Mouse (Mus musculus): ENCODE measurements around the gene Clpb. TPM values are rescaled to one million over a fixed set of nuclear protein-coding genes. Genes with fewer than 3 reads are reported as not detected.

The Clpb gene
- polyA plus RNA-seq, 1 experiment from 2014 or later: 53.1 TPM

GRCm38 (mm10) chr7:101772687-101773086, 109.3 kb downstream of the Clpb start:
- H3K9ac ChIP-seq: no peak overlapping the region
- no peak overlapping the region for H3K27ac ChIP-seq
- 0 out of 2 replicates have a peak, but pooled peaks cover 3% of the 10 kb centered on the region for H3K4me1 ChIP-seq
- H3K36me3 ChIP-seq: no peaks in the 10 kb centered on the region
- H3K4me3 ChIP-seq (replicated peaks): no peak overlapping the region
- H3K4me2 ChIP-seq: no peak overlapping the region
- no peaks in the 10 kb centered on the region for H3K27me3 ChIP-seq (replicated peaks)
- WGBS: 50% methylated on average over 8 of the region's 8 CpGs
- ATAC-seq (ENCODE audit: insufficient read depth, low FRiP score, low read depth): no peak
- no peaks in the 10 kb centered on the region for H3K9me3 ChIP-seq

GRCm38 (mm10) chr7:101777053-101777452, 113.6 kb downstream of the Clpb start:
- no peak overlapping the region for H3K4me3 ChIP-seq (replicated peaks)
- WGBS: 90% methylated on average over 1 of the region's 1 CpGs
- H3K36me3 ChIP-seq: no peaks in the 10 kb centered on the region
- H3K27ac ChIP-seq: no peak overlapping the region
- no peaks in the 10 kb centered on the region for H3K4me1 ChIP-seq
- no peaks in the 10 kb centered on the region for H3K27me3 ChIP-seq (replicated peaks)
- H3K4me2 ChIP-seq: no peak overlapping the region
- no peaks in the 10 kb centered on the region for H3K9me3 ChIP-seq
- no peak for ATAC-seq (ENCODE audit: insufficient read depth, low FRiP score, low read depth)
- no peak overlapping the region for H3K9ac ChIP-seq

GRCm38 (mm10) chr7:101817861-101818401, 154.5 kb downstream of the Clpb start, which contains the start of gene Phox2a:
Gene Phox2a, plus strand, starts transcription at chr7:101818313.
- ATAC-seq (ENCODE audit: insufficient read depth, low FRiP score, low read depth): no peak
- Histone ChIP-seq H3K36me3 (no peaks in the 10 kb centered on the region), H3K4me2 (peak within 1 kb of the TSS; percentile 51), H3K4me1 (peaks cover 27% of the 10 kb centered on the region), H3K9me3 (no peaks in the 10 kb centered on the region), H3K4me3 (replicated peaks) (peak within 1 kb of the TSS; percentile 32), H3K9ac (no peak within 1 kb of the TSS), H3K27me3 (replicated peaks) (peaks cover 54% of the 10 kb centered on the region), H3K27ac (no peak within 1 kb of the TSS)
- 1% methylated on average over 37 of the region's 45 CpGs for WGBS

GRCm38 (mm10) chr7:101820295-101821030, 157.0 kb downstream of the Clpb start:
- Histone ChIP-seq H3K4me3 (replicated peaks) (peak overlapping the region; percentile 48), H3K36me3 (peaks cover 13% of the 10 kb centered on the region), H3K27me3 (replicated peaks) (peaks cover 54% of the 10 kb centered on the region), H3K4me1 (peaks cover 30% of the 10 kb centered on the region), H3K9me3 (no peaks in the 10 kb centered on the region), H3K27ac (no peak overlapping the region), H3K9ac (no peak overlapping the region), H3K4me2 (peak overlapping the region; percentile 97)
- WGBS: 3% methylated on average over 35 of the region's 35 CpGs
- ATAC-seq (ENCODE audit: insufficient read depth, low FRiP score, low read depth): no peak

DNA sequence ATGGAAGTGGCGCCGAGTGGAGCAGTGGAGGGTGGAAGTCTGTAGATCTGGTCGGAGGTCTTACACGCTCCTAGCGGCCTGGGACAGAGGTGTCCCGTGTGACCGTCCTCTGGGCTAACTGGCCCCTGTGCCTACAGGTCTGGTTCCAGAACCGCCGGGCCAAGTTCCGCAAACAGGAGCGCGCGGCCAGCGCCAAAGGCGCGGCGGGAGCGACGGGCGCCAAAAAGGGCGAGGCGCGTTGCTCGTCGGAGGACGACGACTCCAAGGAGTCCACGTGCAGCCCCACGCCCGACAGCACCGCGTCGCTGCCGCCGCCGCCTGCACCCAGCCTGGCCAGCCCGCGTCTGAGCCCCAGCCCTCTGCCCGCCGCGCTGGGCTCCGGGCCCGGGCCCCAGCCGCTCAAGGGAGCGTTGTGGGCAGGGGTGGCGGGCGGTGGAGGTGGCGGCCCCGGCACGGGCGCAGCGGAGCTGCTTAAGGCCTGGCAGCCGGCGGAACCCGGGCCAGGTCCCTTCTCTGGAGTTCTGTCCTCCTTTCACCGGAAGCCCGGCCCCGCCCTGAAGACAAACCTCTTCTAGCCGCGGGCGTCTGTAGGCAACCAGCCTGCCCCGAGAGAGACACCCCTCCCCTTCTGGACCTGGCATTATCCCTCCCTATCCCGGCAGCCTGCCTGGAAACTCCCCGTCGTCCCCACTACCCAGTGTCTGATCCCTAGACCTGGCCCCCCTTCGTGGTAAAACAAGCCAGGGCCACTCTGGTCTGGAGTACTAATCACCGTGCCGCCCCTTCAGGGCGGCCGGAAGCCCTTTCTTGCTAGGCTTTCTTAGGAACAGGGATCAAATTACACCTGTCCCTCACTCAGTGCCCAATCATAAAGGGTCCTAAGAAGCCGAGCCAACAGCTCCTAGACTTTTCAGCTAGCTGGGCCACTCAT, 158.4 kb downstream of the Clpb start:
- peaks cover 30% of the 10 kb centered on the region for H3K4me1 ChIP-seq
- H3K36me3 ChIP-seq: peaks cover 26% of the 10 kb centered on the region
- peak overlapping the region; percentile 48 for H3K4me3 ChIP-seq (replicated peaks)
- peak overlapping the region; percentile 97 for H3K4me2 ChIP-seq
- under 1% methylated on average over 70 of the region's 71 CpGs for WGBS
- peak overlapping the region; percentile 76 for H3K27ac ChIP-seq
- H3K9ac ChIP-seq: peak overlapping the region; percentile 32; the same call in 1 of the 2 replicates
- peak; percentile 87 for ATAC-seq (ENCODE audit: insufficient read depth, low FRiP score, low read depth)
- H3K27me3 ChIP-seq (replicated peaks): peaks cover 47% of the 10 kb centered on the region
- H3K9me3 ChIP-seq: no peaks in the 10 kb centered on the region

DNA sequence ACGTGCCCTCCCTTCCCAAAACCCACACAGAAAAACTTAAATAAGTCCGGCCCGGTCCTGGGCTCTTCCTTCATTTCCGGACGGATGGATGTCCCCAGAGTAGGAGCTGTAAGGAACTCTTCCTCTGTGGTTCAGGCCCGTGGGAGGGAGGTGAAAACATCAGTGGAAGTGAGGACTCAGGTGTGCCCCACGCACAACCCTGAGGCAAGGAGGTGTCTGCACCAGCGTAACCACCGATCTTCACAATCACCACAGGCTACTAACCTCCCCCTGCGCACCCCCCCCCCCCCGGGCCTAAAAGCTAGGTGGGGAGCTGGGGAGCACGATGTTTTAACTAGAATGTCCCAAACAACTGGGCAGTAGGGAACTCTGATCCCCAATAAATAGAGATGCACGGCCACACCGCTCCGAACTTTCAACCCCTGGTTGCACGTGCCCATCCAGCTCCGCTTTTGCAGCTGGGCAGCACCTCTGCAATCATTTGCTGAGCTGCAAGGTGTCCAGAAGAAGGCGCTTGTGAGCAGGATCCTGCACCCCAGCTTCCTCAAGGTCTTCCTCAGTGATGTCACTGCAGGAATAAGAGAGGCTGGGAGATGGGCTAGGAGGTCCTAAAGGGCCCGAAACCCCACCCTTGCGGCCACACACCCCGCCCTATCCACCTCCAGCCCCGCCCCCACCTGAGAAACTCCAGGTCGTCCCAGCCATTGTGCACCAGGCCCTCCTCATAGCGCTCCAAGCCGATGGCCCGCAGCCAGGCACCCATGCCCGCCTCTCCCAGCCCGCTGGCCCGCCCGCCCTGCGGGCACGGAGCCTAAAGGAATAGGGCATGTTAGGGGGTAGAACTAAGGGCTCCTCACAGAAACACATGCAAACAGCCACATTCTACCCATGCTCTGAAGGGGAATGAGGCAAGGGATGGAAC, 159.7 kb downstream of the Clpb start:
- Histone ChIP-seq H3K36me3 (peaks cover 35% of the 10 kb centered on the region), H3K27me3 (replicated peaks) (peaks cover 34% of the 10 kb centered on the region), H3K4me2 (no peak overlapping the region), H3K4me3 (replicated peaks) (no peak overlapping the region), H3K9me3 (no peaks in the 10 kb centered on the region), H3K27ac (no peak overlapping the region), H3K4me1 (peaks cover 28% of the 10 kb centered on the region), H3K9ac (no peak overlapping the region)
- WGBS: 50% methylated on average over 32 of the region's 32 CpGs
- no peak for ATAC-seq (ENCODE audit: insufficient read depth, low FRiP score, low read depth)

DNA sequence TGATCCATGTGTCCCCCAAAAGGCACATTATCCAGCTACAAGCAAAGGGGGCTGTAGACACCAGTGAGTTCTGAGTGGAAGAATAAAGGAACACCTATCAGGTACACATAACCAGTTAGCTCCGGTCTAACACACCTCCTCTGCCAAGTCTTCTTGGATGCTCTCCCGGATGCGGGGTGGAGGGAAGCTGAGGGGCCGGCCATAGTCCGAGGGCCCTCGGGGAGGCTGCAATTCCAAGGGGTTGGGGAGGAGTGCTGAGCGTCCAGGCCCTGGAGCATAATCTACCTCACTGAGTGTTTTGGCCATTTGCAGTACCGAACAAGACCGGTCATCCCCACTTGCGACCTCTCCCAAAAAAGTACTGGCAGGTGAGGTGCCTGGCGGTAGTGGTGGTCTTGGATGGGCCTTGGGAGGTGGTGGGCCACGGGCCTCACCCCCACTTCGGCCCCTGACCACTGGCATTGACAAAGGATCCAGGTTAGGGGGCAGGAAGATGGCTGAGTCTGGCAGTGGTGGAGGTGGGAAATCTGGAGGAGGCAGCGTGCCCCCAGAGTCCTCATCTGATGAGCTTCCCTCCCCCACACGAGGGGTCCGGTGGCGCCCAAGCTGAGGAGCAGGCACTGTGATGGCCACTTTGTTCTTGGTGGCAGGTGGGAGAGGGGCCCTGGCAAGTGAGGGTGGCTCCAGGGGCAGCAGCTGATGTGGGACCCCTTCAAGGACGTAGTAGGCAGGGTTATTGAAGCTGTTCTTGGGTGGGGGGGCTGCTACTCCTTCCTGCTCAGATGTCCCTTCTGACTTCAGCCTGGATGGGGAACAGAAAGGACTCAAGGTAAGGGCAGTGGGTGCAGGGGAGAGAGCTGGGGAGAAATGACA, 160.6 kb downstream of the Clpb start:
- peaks cover 44% of the 10 kb centered on the region for H3K36me3 ChIP-seq

GRCm38 (mm10) chr7:101830373-101830772, 166.9 kb downstream of the Clpb start:
- Histone ChIP-seq H3K9me3 (no peaks in the 10 kb centered on the region), H3K4me2 (no peak overlapping the region), H3K9ac (no peak overlapping the region), H3K4me1 (peaks cover 15% of the 10 kb centered on the region), H3K27me3 (replicated peaks) (no peaks in the 10 kb centered on the region), H3K4me3 (replicated peaks) (no peak overlapping the region), H3K36me3 (peaks cover 72% of the 10 kb centered on the region), H3K27ac (no peak overlapping the region)
- WGBS: 90% methylated on average over 3 of the region's 3 CpGs
- ATAC-seq (ENCODE audit: insufficient read depth, low FRiP score, low read depth): no peak

More for the DNA sequence above, 160.6 kb downstream of the Clpb start:
- H3K4me3 ChIP-seq (replicated peaks): no peak overlapping the region
- H3K27me3 ChIP-seq (replicated peaks): peaks cover 26% of the 10 kb centered on the region
- no peak overlapping the region for H3K27ac ChIP-seq
- H3K4me2 ChIP-seq: no peak overlapping the region
- H3K9me3 ChIP-seq: no peaks in the 10 kb centered on the region
- no peak for ATAC-seq (ENCODE audit: insufficient read depth, low FRiP score, low read depth)
- H3K9ac ChIP-seq: no peak overlapping the region
- H3K4me1 ChIP-seq: peaks cover 24% of the 10 kb centered on the region
- WGBS: 76% methylated on average over 18 of the region's 18 CpGs

- H3K9ac ChIP-seq: no peak overlapping the region
- H3K36me3 ChIP-seq: peaks cover 61% of the 10 kb centered on the region
- H3K4me1 ChIP-seq: peaks cover 20% of the 10 kb centered on the region
- ATAC-seq (ENCODE audit: insufficient read depth, low FRiP score, low read depth): no peak
- no peak overlapping the region for H3K4me3 ChIP-seq (replicated peaks)
- no peak overlapping the region for H3K27ac ChIP-seq
- H3K9me3 ChIP-seq: no peaks in the 10 kb centered on the region
- H3K27me3 ChIP-seq (replicated peaks): no peaks in the 10 kb centered on the region
- WGBS: 96% methylated on average over 8 of the region's 8 CpGs
- H3K4me2 ChIP-seq: no peak overlapping the region
Observed at GRCm38 (mm10) chr7:101831437-101831836, 168.0 kb downstream of the Clpb start.

- peaks cover 53% of the 10 kb centered on the region for H3K36me3 ChIP-seq
- H3K27me3 ChIP-seq (replicated peaks): no peaks in the 10 kb centered on the region
- H3K27ac ChIP-seq: no peak overlapping the region
- H3K9ac ChIP-seq: no peak overlapping the region
- H3K4me2 ChIP-seq: no peak overlapping the region
- H3K4me1 ChIP-seq: peaks cover 20% of the 10 kb centered on the region
- no peaks in the 10 kb centered on the region for H3K9me3 ChIP-seq
- 85% methylated on average over 4 of the region's 4 CpGs for WGBS
- ATAC-seq (ENCODE audit: insufficient read depth, low FRiP score, low read depth): no peak
- H3K4me3 ChIP-seq (replicated peaks): no peak overlapping the region
Observed at GRCm38 (mm10) chr7:101832372-101832771, 168.9 kb downstream of the Clpb start.
